Mouse (Mus musculus) erythroblast, embryonic 14.5 days (primary cell): ENCODE results near the gene Lefty2.

Source experiments
- GATA1 ChIP-seq: IDR thresholded peaks from 2 replicates; pipeline ENCODE4 v1.6.1; 2012; ENCODE audit warnings: low read length, inconsistent platforms, mixed read lengths
- TAL1 ChIP-seq: IDR thresholded peaks from 3 replicates; pipeline ENCODE4 v1.6.1; 2012; ENCODE audit warnings: low read length, inconsistent platforms, mixed read lengths

DNA sequence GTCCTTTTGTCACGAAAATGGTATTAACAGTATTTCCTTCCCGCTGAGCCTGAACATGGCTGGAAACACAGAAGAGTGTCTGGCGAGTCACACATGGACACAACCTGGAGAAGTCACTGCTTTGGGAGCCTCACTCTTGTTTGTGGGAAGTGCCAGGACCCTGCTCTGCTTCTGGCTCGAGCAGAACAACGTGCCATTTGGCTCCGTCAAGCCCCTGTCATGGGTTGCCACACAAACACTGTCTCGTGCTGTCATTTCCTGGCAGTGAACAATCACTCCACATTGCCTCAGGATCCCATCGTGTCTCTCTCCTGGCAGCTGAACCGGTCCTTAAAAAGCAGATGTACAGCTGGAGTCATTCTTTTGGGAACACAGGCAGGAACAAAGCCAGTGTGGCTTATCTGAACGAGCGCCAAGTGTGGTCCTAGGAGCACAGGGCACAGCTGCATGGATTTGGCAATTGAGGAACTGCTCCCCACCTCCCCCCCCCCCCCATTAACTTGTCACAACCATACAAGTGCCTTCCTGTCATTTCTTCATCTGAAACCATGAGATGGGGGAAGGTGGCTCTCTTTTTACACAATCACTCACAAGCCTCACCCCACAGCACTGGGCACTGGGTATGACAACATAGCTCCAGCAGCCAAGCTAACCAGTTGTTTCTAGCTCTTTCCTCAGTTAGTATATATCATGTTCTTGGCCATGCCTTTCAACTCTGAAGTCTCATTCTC, 44.2 kb upstream of the Lefty2 start:
- TF ChIP-seq TAL1 (no peak), GATA1 (no peak)
